Mouse (Mus musculus) cerebellum, adult 9-11 months (tissue): ENCODE results near the gene Tulp1.
"Not testable (repeated sequence)": the region's sequence is repeated elsewhere in the genome, so short reads cannot be mapped to it uniquely, and the experiment has no call there.

Experiments used
- DNase-seq: peaks from one replicate; pipeline ENCODE4 v3.0.0; 2022

Gene Tulp1

GRCm38 (mm10) chr17:28368449-28368848 is 3.4 kb upstream of the Tulp1 start:
- peak; percentile 17 for DNase-seq

DNA sequence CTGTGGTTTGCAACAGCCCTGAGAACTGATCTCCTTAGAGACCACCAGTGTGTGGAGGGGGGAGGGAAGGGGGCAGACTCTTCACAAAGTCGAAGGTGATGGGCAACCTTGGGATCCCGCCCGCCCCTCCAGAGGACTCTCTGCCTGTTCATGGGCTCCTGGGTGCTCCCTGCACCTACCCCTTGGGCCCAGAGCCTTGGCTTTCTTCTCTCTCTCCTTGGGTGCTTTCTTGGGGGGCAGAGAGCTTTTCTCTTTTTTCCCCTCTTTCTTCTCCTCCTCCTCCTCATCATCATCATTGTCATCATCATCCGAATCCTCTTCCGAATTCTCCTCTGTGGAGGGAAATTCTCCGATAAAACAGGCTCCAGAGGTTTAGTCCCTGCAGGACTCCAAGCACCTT is 1.5 kb downstream of the Tulp1 start:
- DNase-seq: no peak

GRCm38 (mm10) chr17:28362653-28363292 is 2.2 kb downstream of the Tulp1 start:
- DNase-seq: no peak

- no peak for DNase-seq
Measured at GRCm38 (mm10) chr17:28361921-28362652, 2.9 kb downstream of the Tulp1 start.

DNA sequence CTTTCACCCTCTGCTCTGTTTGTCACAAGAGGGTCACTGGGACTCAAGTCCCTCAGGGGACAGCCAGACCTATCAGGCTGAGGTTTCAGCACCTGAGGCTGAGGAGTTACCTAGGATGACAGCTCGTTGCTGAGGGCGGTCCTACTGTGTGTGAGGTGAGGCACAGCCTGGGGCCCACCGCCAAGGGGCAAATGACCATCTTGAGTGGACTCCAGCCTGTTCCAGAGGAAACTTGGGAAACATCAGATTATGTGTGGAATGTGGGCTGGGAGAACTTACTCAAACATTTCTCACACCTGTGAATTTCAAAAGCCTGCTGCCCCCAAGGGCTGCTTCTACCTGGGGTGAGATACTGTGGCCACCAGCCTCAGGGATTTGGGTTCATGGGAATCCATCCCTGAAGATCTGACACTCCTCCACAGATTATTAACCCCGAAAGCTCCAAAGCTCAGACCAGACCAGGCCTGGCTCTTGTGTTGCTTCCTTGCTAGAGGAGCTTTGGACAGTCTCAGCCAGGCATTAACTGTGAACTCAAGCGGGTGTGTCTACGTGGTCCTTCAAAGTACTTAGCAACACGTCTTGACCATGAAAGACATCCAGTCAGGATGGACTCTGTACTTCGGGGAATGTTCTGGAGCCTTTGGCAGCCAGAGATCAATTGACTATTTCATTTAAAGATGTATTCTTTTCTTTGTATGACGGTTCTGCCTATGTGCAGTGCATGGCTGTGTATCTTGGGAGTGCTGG is 4.3 kb downstream of the Tulp1 start:
- DNase-seq: no peak

- not testable (repeated sequence) for DNase-seq
Measured at GRCm38 (mm10) chr17:28358576-28359261, 6.3 kb downstream of the Tulp1 start.

GRCm38 (mm10) chr17:28355871-28356270 is 9.2 kb downstream of the Tulp1 start:
- no peak for DNase-seq

GRCm38 (mm10) chr17:28352018-28352417 is 13.0 kb downstream of the Tulp1 start:
- DNase-seq: no peak

- DNase-seq: no peak
Measured at GRCm38 (mm10) chr17:28351353-28351890, 13.6 kb downstream of the Tulp1 start.

GRCm38 (mm10) chr17:28350466-28351352 is 14.3 kb downstream of the Tulp1 start, which contains the start of gene Tead3:
Gene Tead3 (minus strand): TSS chr17:28350817.
- no peak for DNase-seq

GRCm38 (mm10) chr17:28349901-28350465 is 15.0 kb downstream of the Tulp1 start:
- DNase-seq: no peak

DNA sequence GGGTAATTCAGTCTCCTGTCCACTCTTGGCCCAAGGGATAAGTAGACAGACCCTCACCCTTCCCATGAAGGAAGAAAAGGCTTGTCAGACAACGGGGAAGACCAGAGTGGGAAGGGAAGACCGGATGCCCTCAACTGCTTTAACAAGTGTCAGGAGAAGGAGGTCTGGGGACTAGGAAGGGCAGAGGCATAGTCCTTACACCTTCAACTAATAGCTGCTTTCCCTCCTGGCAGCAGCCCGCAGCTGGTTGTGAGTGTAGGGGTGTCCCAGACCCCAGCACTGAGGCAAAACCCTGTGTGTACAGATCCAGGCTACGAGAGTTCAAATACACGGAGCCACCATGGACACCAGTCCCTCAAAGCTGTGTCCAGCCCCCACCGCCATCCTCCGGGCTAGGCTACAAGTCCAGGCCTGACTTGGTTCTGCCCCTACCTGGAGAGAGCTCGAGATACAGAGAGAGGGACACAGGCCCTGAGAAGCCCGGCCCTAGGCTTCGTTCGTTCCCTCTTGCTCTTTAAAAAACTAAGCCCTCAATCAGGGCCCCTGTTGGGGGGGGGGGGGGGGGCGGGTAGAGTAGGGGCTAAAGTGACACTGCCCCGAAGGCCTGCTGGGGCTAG is 15.7 kb downstream of the Tulp1 start:
- DNase-seq: no peak

GRCm38 (mm10) chr17:28348211-28348610 is 16.8 kb downstream of the Tulp1 start:
- DNase-seq: no peak

DNA sequence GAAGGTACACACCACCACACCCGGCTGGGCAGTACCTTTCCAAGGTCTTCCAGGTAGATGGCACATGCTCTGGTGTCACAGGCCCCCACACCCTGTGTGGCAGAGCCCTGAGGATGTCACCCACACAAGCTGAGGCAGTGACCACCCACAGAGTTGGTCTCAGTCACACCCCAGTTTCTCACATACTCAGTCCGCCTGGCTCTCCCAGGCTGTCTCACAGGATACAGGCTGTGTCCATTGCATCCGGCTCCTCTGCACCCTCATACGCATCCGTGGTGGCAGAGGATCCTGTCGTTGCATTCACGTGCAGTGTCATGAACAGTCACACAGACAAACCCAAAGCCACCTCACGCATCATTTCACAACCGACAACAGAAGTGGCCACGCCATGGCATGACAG is 17.7 kb downstream of the Tulp1 start:
- no peak for DNase-seq

DNA sequence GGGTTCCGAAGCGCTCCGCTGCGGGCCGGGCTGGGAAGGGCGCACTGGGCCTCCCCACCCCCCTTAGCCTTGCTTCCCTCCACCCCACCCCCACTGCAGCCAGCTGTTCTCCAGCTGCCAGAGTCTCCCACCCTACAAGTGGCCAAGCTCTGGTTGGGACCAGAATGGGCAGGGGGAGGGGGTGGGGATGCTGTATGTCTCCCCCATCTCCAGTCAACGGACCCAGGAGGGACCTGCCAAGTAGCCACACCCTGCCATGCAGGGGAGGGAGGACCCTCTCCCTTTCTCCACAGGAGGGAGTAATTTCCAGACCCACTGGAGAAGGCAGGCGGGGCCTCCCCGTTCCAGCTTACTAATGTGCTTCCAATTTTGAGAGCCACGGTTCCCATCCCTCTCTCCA is 19.1 kb downstream of the Tulp1 start:
- no peak for DNase-seq

GRCm38 (mm10) chr17:28345271-28345721 is 19.7 kb downstream of the Tulp1 start:
- no peak for DNase-seq

DNA sequence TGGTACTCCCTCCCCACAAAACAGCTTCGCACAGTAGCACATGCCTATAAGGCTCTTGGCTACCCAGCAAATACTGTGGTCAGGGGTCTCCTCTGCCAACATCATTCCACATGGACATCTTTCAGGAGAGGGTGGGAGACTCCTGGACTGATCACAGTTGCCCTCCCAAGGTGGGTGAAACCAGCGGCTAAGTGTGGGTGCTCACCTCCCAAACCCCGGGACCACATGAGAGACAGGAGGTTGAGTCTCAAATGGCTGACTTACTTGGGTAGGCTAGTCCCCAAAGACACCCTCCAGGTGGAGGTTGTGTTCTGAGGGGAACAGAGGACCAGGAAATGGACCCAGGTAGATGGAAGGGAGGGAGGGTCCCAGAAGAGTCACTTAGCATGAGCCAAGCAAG is 20.4 kb downstream of the Tulp1 start:
- no peak for DNase-seq

- DNase-seq: no peak
Measured at GRCm38 (mm10) chr17:28344050-28344607, 20.9 kb downstream of the Tulp1 start.

GRCm38 (mm10) chr17:28341091-28341490 is 23.9 kb downstream of the Tulp1 start:
- peak; percentile 46 for DNase-seq

GRCm38 (mm10) chr17:28340578-28340977 is 24.4 kb downstream of the Tulp1 start:
- no peak for DNase-seq

DNA sequence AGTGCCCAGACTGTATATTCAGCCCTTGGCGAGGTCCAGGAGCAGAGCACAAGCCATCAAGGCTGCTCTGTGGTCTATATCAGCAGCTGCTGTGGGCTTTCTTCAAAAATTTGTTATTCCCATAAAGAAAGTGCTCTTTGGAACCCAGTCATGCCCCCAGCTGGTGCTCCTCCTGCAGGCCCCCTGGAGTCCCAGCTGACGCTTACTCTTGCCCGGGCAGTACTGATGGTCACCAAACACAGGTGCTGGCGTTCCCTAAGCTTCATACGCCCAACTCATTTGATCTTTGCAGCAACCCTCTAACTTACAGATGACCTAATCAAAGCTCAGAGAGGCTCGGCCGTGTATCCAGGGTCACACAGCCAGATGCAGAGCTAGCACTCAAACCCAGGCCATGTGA is 27.5 kb downstream of the Tulp1 start:
- no peak for DNase-seq
